Mouse (Mus musculus) kidney, postnatal 10 days (tissue): ENCODE data around the gene Wars.
"Not testable (repeated sequence)": the region's sequence is repeated elsewhere in the genome, so short reads cannot be mapped to it uniquely, and the experiment has no call there.

Experiments
- DNase-seq: peaks from one replicate; pipeline ENCODE4 v3.0.0; 2021; ENCODE audit warnings: mixed read lengths

Gene Wars

GRCm38 (mm10) chr12:108850886-108851285, 43.1 kb downstream of the Wars start:
- no peak for DNase-seq

DNA sequence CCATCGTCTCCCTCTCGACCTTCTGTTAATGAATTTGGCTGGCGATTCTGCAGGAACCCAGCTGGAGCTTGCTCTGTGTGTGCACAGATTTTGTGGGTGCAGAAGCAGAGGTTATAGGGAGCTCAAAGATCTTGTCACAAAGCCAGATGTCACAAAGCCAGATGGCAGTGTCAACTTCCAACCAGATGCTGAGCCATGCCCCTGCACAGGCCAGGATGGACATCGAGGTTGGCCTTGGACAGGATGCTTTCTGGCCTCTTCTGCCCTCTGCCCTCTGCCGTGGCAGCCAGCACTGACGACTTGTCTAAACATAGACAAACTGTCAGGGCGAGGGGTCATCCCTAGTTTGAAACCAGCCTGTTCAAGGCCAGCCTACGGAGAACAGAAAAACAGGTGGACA, 43.8 kb downstream of the Wars start:
- DNase-seq, result peak; percentile 64

- DNase-seq, result no peak
Observed at GRCm38 (mm10) chr12:108849488-108850022, 44.4 kb downstream of the Wars start.

- not testable (repeated sequence) for DNase-seq
Observed at GRCm38 (mm10) chr12:108848033-108848432, 45.9 kb downstream of the Wars start.

- no peak for DNase-seq
Observed at GRCm38 (mm10) chr12:108842663-108843062, 51.3 kb downstream of the Wars start.

DNA sequence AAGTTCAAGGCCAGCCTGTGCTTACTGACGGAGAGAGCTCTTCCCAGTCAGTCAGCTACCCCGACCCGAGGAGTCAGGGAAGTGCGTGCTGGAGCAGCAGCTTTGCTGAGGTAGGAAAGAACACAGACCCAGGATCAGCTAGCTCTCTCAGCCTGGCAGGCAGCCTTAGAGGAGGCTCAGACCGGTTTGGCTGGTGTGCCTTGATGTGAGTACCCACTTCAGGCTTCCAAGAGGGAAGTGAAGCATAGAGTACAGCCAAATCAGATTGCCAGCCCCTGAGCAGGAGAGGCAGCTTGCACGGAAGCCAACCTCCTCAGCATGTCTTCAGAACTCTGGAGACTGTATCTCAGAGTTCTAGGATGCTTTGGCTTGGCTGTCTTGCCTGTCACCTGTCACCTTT, 52.8 kb downstream of the Wars start:
- peak; percentile 53 for DNase-seq

DNA sequence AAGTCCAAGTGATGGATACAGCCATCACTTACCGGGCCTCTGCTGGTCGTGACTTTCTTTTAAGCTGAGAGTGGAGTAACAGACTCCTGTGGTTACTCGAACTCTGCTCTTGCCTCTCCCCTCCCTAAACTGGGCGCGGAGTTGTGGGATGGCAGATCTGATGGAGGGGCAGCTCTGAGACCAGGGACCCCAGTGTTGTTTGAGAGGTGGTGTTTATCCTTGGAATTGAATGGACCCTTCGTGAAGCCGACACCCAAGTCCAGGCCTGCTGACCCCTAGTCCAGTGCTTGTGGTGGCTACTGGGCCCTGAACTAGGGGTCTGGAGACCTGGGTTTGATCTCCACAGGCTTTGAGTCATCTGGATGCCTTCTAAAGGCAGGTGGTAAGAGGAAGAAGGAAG, 57.3 kb downstream of the Wars start:
- DNase-seq, result no peak

DNA sequence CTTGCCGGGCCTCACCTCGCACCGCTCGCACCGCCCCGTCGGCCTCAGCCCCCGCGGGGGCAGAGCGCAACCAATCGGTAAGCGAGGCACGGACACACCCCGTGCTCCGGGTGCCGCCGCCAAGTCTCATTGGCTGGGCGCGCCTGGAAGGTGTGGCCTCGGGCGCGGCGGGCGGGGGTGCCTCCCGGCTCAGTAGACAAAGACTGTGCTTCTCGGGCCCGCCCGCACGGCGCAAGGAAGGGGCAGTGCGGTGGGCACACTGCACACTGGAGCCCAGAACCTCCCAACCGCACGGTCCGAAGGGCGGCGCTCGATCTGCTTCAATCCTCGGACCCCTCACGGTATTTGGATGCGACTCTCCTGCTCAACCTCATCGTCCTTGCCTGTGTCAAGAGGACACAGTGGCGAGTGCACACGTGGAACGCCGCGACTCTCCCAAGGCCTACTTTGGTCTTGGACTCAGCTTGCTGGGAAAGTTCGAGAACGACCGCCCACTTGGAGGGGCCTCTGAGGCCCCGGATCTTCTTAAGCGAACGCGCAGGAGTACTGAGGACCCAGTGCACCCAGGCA, 58.0 kb downstream of the Wars start, which contains the start of the genes Slc25a29 and Slc25a47:
Gene Slc25a29 (minus strand): TSS at position 44 of the 570 bp plus-strand sequence.
Gene Slc25a47 (plus strand): TSS at position 207 of the 570 bp plus-strand sequence.
- peak; percentile 98 for DNase-seq

DNA sequence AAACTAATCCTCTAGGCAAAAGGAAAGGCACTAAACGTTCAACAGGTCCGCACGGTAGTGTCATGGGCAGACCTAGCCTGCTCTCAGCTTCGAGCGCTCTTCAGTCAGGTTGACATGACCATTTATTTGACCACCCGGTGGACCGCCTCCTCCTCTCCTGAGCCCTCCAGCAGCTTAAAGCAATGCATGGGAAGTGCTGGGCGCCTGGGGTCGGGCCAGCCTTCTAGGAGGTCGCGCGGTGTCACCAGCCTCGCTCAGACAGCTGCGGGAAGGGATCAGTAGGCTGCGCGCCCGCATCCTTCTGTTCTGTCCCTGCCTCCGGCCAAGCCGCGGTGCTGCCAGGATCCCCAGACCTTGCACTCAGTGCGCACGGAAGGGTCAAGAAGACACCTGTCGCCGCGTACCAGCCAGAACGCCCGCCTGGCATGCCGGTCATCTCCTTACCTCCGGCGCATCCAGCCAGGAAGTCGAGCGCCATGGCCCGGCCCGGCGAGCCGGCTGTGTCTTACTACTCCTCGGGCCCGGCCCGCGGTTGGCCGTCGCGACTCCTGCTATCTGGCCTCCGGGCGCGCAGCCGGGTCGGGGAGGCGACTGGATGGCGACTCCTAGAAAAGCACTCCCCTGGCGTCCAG, 58.6 kb downstream of the Wars start:
- no peak for DNase-seq

- DNase-seq, result no peak
Observed at GRCm38 (mm10) chr12:108834786-108835185, 59.2 kb downstream of the Wars start.

- DNase-seq, result no peak
Observed at GRCm38 (mm10) chr12:108834337-108834736, 59.6 kb downstream of the Wars start.

DNA sequence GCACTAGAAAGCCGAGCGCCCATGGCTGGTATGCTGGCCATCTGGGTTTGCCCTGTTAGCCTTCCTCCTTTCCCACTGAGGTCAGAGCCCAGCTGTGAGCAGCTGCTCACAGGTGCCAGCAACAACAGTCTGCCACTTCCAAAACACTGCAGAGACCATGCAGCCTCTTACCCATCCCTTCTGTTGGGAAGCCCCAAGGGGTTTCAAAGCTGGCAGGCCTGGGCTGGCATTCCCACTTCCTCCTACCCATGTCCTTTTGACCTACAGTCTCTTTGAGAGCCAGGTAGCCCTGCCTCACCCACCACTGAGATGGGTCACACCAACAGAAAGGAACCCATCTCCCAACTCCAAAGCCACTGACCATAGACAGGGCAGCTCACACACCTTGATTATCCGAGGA, 60.6 kb downstream of the Wars start:
- DNase-seq, result no peak

DNA sequence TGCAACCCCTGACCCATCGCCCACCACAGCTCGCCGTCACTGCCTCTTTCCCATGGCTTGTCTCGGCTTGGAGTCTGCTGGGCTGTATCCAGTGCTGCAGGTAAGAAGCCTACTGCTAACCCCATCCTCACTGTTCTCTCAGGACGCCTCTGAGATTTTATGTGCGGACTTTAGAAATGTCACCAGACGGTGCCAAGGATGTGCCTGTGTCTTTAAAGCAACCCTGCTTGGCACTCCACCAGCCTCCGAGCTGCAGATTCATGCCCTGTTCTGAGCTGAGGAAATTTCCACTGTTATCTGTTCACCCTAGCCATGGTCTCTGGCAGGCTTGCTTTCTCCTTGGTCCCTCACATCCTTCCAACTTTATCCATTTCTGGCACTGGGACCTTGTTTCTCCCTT, 61.1 kb downstream of the Wars start:
- DNase-seq, result no peak

DNA sequence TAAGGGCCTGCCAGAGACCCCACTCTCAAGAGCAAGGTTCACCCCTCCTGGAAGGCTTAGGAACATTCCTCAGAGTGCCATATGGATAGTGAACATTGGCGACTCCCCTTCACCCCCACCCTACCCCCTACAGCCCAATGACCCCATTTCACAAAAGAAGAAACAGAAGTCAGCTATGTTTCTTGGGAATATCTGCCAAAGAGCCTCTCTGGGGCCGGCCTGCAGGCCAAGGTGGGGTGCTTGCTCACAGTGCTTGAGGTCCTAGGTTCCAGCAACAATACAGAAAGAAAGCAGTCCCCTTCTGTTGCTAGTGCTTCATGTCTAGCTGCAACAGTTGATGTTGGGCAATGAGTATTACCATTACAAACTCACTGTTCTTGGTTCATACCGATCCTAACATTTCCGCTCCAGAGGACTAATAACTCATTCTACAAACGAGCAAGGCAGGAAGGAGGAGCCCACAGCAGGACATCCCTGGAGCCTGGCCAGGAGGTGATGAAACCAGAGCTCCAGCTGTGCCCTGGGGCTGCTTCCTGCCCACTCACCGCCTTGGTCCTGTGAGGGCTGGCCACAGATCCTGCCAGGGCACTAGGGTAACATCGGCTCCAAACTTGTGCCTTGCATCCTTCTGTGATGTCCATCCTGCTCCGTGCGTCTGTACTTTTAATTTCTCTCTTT, 61.9 kb downstream of the Wars start:
- peak; percentile 85 for DNase-seq

DNA sequence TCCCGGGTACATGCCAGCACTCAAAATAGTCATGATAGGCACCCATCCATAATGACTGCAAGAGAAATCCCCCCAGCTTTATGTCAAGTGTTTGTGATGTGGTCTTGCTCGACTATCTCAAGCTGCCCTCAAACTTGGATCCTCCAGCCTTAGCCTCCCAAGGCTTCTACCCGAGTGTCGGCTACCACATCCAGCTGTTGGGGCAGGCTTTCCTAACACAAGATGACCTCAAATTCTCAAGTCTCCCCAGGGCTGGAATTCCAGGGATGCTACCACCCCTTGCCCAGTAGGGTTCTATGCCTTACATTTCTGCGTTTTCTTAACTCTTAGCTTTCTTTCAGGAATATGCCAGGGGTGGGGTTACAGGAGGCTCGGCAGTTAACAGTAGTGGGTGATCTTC, 63.6 kb downstream of the Wars start:
- DNase-seq, result no peak

DNA sequence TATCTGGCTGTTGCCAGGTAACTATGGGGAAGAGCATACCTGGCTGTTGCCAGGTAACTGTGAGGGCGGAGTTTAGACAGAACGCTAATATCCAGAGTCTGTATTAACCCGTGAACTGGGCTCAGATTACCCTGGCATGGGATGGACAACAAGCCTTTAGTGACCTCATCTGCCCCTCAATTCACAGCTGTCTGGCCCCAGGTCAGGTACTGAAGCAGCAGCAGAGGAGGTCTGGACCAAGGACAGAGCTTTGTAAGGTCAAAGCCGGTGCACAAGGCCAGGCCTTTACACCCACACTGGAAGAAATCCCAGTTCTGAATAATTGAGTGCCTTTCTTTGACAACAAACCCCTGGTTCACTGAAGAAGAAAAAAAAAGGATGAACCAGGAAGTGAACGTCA, 64.3 kb downstream of the Wars start:
- no peak for DNase-seq

DNA sequence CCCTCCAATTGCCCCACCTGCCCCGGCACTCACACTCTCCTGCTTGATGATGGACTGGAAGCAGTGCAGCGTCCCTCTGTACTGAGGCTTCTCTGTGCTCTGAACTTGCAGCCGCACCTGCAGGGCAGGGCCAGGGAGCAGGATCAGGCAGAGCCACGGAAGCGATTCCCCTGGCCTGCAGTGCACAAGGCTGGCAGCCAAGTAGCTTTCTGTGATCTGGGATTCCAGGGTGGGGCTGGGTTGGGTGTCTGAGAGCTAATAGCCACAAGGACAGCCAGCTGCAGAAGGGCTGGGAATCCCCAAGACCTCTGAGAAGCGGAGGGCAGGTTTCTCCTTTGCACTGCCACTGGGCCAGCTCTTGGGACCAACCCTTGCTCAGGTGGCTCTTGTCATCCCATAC, 66.3 kb downstream of the Wars start:
- no peak for DNase-seq

- DNase-seq, result no peak
Observed at GRCm38 (mm10) chr12:108826958-108827535, 66.9 kb downstream of the Wars start.

GRCm38 (mm10) chr12:108826282-108826957, 67.6 kb downstream of the Wars start:
- no peak for DNase-seq

DNA sequence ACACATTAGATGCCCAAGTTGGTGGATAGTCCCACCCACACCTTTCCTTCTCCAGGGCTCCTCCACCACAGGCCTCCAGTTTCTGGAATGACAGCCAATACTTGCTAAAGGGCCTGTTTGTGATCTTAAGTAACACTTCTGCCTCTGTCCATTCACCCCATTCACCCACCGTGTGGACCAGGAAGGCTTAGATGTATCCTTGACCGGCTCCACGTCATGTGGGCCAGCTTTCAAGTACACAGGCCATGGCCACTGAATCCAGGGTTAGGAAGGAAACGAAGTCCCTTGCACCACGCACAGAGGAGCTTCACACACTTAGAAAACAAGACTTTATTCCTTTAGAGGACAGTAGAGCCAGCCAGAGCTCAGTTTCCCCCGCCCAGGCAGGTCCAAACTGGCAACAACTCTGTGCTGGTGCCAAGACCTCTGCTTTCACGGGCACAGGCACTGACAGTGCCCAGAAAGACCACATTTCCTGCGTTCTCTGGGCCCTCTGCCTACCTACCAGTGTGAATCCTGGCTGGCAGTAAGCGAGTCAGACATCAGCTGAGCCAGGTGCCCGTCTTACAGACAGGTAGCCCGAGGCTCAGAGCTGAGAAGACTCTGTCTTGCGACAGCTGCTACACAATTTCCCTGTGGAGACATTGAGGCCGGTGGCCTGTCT, 68.3 kb downstream of the Wars start:
- DNase-seq, result no peak

GRCm38 (mm10) chr12:108824225-108824874, 69.6 kb downstream of the Wars start:
- DNase-seq, result no peak

DNA sequence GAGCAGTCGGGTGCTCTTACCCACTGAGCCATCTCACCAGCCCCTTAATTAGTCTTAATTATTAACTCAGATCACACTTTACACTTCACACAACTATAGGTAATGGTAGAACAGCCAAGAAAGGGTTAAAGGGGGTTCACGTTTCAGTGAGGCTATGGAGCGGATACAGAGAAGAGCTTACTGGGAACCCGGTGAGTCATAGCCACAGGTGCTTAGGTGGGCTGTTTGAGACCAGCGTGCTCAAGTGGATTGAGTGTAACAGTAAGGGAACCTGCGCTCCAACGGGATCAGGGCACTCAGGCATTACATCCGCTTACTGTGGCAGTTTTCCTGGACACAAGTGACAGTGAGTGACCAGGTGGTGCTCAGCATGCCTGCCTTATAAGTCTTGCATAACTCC, 70.9 kb downstream of the Wars start:
- DNase-seq, result no peak
